Mouse (Mus musculus) MEL (cell line): ENCODE data around the gene Utp11. TPM values are rescaled to one million over a fixed set of nuclear protein-coding genes. Genes with fewer than 3 reads are reported as not detected.

Experiments used
- DNase-seq: peaks from one replicate; pipeline ENCODE4 v3.0.0; 2011; ENCODE audit warnings: low read depth, low spot score
- H3K27ac ChIP-seq: 2 replicates; pipeline ENCODE4 v1.5.1; 2012; ENCODE audit warnings: low read depth, mild to moderate bottlenecking, control low read depth, low read length, moderate library complexity; ENCODE audit not compliant: control insufficient read depth
- H3K27me3 ChIP-seq, 2 experiments: fragments of 150-350 bp in 1 of 2; sonication (generic) in 1 of 2; 2 replicates each; pipeline ENCODE4 v1.6.1; 2012; ENCODE audit warnings: low read length in 2 of 2, mild to moderate bottlenecking in 2 of 2, improper control_type of control experiment in 1 of 2, moderate library complexity in 1 of 2; ENCODE audit not compliant: insufficient read depth in 2 of 2, control insufficient read depth in 1 of 2
- H3K36me3 ChIP-seq, 2 experiments: 2 replicates each; pipeline ENCODE4 v1.6.1; 2012 to 2014; ENCODE audit warnings: low read length in 2 of 2, improper control_type of control experiment in 1 of 2, inconsistent platforms in 1 of 2, mild to moderate bottlenecking in 1 of 2; ENCODE audit not compliant: insufficient read depth in 2 of 2, control insufficient read depth in 1 of 2
- H3K4me1 ChIP-seq, 2 experiments: fragments of 150-350 bp in 1 of 2; sonication (generic) in 1 of 2; 2 replicates each; pipeline ENCODE4 v1.6.1; 2012; ENCODE audit warnings: low read length in 2 of 2, improper control_type of control experiment in 1 of 2, mild to moderate bottlenecking in 1 of 2; ENCODE audit not compliant: insufficient read depth in 2 of 2, control insufficient read depth in 1 of 2
- H3K4me3 ChIP-seq, 2 experiments: fragments of 150-350 bp in 1 of 2; sonication (generic) in 1 of 2; 2 replicates each; pipeline ENCODE4 v1.5.1; 2012; ENCODE audit warnings: low read depth in 2 of 2, low read length in 2 of 2, mild to moderate bottlenecking in 2 of 2, moderate library complexity in 2 of 2, control low read depth in 1 of 2, improper control_type of control experiment in 1 of 2; ENCODE audit not compliant: control insufficient read depth in 1 of 2, insufficient read depth in 1 of 2
- H3K79me2 ChIP-seq: 2 replicates; pipeline ENCODE4 v1.6.1; 2012; ENCODE audit warnings: mild to moderate bottlenecking, low read length, moderate library complexity; ENCODE audit not compliant: control insufficient read depth, poor library complexity, insufficient read depth
- H3K9ac ChIP-seq: 2 replicates; pipeline ENCODE4 v1.6.1; 2012; ENCODE audit warnings: low read depth, mild to moderate bottlenecking, control low read depth, low read length, moderate library complexity; ENCODE audit not compliant: control insufficient read depth, poor library complexity, severe bottlenecking
- H3K9me3 ChIP-seq: fragments of 150-350 bp; sonication (generic); replicated peaks from 2 replicates; pipeline ENCODE4 v1.6.1; 2012; ENCODE audit warnings: mild to moderate bottlenecking, low read length, improper control_type of control experiment, moderate library complexity; ENCODE audit not compliant: insufficient read depth
- CHD1 ChIP-seq: IDR thresholded peaks from 2 replicates; pipeline ENCODE4 v1.6.1; 2012; ENCODE audit warnings: low read depth, mild to moderate bottlenecking, inconsistent platforms, low read length, improper control_type of control experiment
- CHD2 ChIP-seq: IDR thresholded peaks from 2 replicates; pipeline ENCODE4 v1.6.1; 2011; ENCODE audit warnings: low read length, improper control_type of control experiment
- E2F4 ChIP-seq: IDR thresholded peaks from 2 replicates; pipeline ENCODE4 v1.6.1; 2011; ENCODE audit warnings: low read depth, low read length, improper control_type of control experiment, borderline replicate concordance
- ELF1 ChIP-seq: IDR thresholded peaks from 2 replicates; pipeline ENCODE4 v1.6.1; 2014; ENCODE audit warnings: low read depth, mild to moderate bottlenecking, inconsistent platforms, low read length, improper control_type of control experiment, moderate library complexity
- HCFC1 ChIP-seq: IDR thresholded peaks from 2 replicates; pipeline ENCODE4 v1.6.1; 2012; ENCODE audit warnings: low read depth, mild to moderate bottlenecking, inconsistent platforms, low read length, improper control_type of control experiment, moderate library complexity
- KAT2A ChIP-seq: conservative IDR thresholded peaks from 2 replicates; pipeline ENCODE4 v1.6.1; 2012; ENCODE audit warnings: low read depth, low read length, improper control_type of control experiment, inconsistent platforms
- MAFK ChIP-seq: IDR thresholded peaks from 2 replicates; pipeline ENCODE4 v1.6.1; 2011; ENCODE audit warnings: low read depth, mild to moderate bottlenecking, low read length, improper control_type of control experiment, borderline replicate concordance
- MAX ChIP-seq: IDR thresholded peaks from 2 replicates; pipeline ENCODE4 v1.6.1; 2011; ENCODE audit warnings: low read length, improper control_type of control experiment
- MEF2A ChIP-seq: IDR thresholded peaks from 2 replicates; pipeline ENCODE4 v1.6.1; 2014; ENCODE audit warnings: low read depth, mild to moderate bottlenecking, inconsistent platforms, low read length, improper control_type of control experiment; ENCODE audit not compliant: poor library complexity, insufficient replicate concordance, severe bottlenecking; ENCODE audit errors: extremely low read depth
- MXI1 ChIP-seq: IDR thresholded peaks from 2 replicates; pipeline ENCODE4 v1.6.1; 2011; ENCODE audit warnings: mild to moderate bottlenecking, low read depth, low read length, improper control_type of control experiment
- MYC ChIP-seq: IDR thresholded peaks from 2 replicates; pipeline ENCODE4 v1.6.1; 2011; ENCODE audit warnings: low read depth, mild to moderate bottlenecking, low read length, improper control_type of control experiment, moderate library complexity
- NELFE ChIP-seq: IDR thresholded peaks from 2 replicates; pipeline ENCODE4 v1.6.1; 2011; ENCODE audit warnings: low read depth, low read length, improper control_type of control experiment
- POLR2AphosphoS2 ChIP-seq: IDR thresholded peaks from 2 replicates; pipeline ENCODE4 v1.6.1; 2011; ENCODE audit warnings: low read length, improper control_type of control experiment
- POLR2AphosphoS5 ChIP-seq: IDR thresholded peaks from 2 replicates; pipeline ENCODE4 v1.6.1; 2012; ENCODE audit warnings: low read depth, borderline replicate concordance, mild to moderate bottlenecking, inconsistent platforms, low read length, moderate library complexity, mixed read lengths
- RCOR1 ChIP-seq: IDR thresholded peaks from 2 replicates; pipeline ENCODE4 v1.6.1; 2012; ENCODE audit warnings: low read depth, mild to moderate bottlenecking, inconsistent platforms, low read length, improper control_type of control experiment
- SIN3A ChIP-seq: IDR thresholded peaks from 2 replicates; pipeline ENCODE4 v1.6.1; 2012; ENCODE audit warnings: low read length, improper control_type of control experiment, inconsistent platforms
- SMC3 ChIP-seq: IDR thresholded peaks from 2 replicates; pipeline ENCODE4 v1.6.1; 2011; ENCODE audit warnings: low read depth, low read length, improper control_type of control experiment
- TAL1 ChIP-seq: IDR thresholded peaks from 2 replicates; pipeline ENCODE4 v1.6.1; 2012; ENCODE audit warnings: mild to moderate bottlenecking, inconsistent platforms, low read length, moderate library complexity, mixed read lengths
- TCF12 ChIP-seq: IDR thresholded peaks from 2 replicates; pipeline ENCODE4 v1.6.1; 2014; ENCODE audit warnings: low read depth, mild to moderate bottlenecking, inconsistent platforms, low read length, improper control_type of control experiment, moderate library complexity
- UBTF ChIP-seq: IDR thresholded peaks from 2 replicates; pipeline ENCODE4 v1.6.1; 2012; ENCODE audit warnings: low read depth, mild to moderate bottlenecking, inconsistent platforms, low read length, improper control_type of control experiment, moderate library complexity, borderline replicate concordance; ENCODE audit not compliant: insufficient read depth
- USF1 ChIP-seq: IDR thresholded peaks from 2 replicates; pipeline ENCODE4 v1.6.1; 2014; ENCODE audit warnings: low read depth, mild to moderate bottlenecking, inconsistent platforms, low read length, improper control_type of control experiment, moderate library complexity
- USF2 ChIP-seq, 2 experiments: IDR thresholded peaks; 2 replicates each; pipeline ENCODE4 v1.6.1; 2011 to 2012; ENCODE audit warnings: improper control_type of control experiment in 2 of 2, low read length in 2 of 2, borderline replicate concordance in 1 of 2, inconsistent platforms in 1 of 2, low read depth in 1 of 2, mild to moderate bottlenecking in 1 of 2; ENCODE audit not compliant: insufficient read depth in 1 of 2
- ZC3H11A ChIP-seq: IDR thresholded peaks from 2 replicates; pipeline ENCODE4 v1.6.1; 2012; ENCODE audit warnings: low read depth, mild to moderate bottlenecking, inconsistent platforms, low read length, improper control_type of control experiment
- ZKSCAN1 ChIP-seq: IDR thresholded peaks from 2 replicates; pipeline ENCODE4 v1.6.1; 2012; ENCODE audit warnings: low read depth, mild to moderate bottlenecking, inconsistent platforms, low read length, improper control_type of control experiment, moderate library complexity
- polyA plus RNA-seq, 2 experiments: library from polyadenylated mRNA; stranded (reverse) in 1 of 2; unstranded in 1 of 2; fragments of >175 nt in 1 of 2; fragments of >200 nt in 1 of 2; gene quantifications; 2 replicates each; pipeline versions ENCODE4 v1.2.1 to v1.2.4; 2012; ENCODE audit warnings: low replicate concordance in 2 of 2, low read depth in 1 of 2; ENCODE audit not compliant: insufficient read length in 2 of 2, insufficient read depth in 1 of 2, missing spikeins in 1 of 2
- total RNA-seq: library from RNA; depleted of rRNA; stranded (reverse); fragments of 300-350 nt; gene quantifications from 2 replicates; pipeline ENCODE4 v1.2.3, GENCODE M21; 2012

The Utp11 gene
- total and polyA plus RNA-seq, 3 experiments: 68.3 to 86.9 TPM; not detected in 1

DNA sequence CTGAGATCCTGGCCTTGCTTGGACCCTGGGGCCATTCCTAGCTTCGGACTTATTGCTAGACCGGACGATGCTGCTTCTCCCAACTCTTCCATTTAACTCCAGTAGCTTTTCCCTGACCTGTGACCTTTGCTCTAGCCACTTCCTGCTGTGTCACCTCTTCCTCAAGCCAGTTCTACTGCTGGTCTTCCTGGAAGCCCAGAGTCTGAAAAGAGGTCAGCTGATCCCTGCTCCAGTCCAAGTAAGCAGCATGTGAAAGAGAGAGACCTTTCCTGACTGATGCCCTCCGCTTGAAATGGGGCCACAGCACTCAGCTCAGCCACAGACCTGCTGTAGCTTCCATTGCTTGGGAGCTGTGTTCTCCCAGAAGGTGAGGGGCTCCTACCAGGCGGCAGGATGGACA, 44.1 kb upstream of the Utp11 start:
- no peak overlapping the region for H3K27ac ChIP-seq
- TF ChIP-seq MEF2A (no peak), MAFK (no peak), SIN3A (no peak), MAX (no peak), USF1 (no peak), E2F4 (no peak), SMC3 (no peak), POLR2AphosphoS2 (no peak), HCFC1 (no peak), NELFE (no peak), POLR2AphosphoS5 (no peak), KAT2A (no peak)
- peaks cover 0 to 2% of the 10 kb centered on the region in 2 experiments; a peak in 1 of 4 replicates for H3K4me1 ChIP-seq
- DNase-seq: no peak
- H3K9me3 ChIP-seq: no peaks in the 10 kb centered on the region
- H3K9ac ChIP-seq: no peak overlapping the region
- no peaks in the 10 kb centered on the region for H3K27me3 ChIP-seq
- no peak overlapping the region for H3K4me3 ChIP-seq
- no peaks in the 10 kb centered on the region; the same call in 1 of the 2 replicates for H3K79me2 ChIP-seq
- no peaks in the 10 kb centered on the region; a peak in 2 of 4 replicates for H3K36me3 ChIP-seq

DNA sequence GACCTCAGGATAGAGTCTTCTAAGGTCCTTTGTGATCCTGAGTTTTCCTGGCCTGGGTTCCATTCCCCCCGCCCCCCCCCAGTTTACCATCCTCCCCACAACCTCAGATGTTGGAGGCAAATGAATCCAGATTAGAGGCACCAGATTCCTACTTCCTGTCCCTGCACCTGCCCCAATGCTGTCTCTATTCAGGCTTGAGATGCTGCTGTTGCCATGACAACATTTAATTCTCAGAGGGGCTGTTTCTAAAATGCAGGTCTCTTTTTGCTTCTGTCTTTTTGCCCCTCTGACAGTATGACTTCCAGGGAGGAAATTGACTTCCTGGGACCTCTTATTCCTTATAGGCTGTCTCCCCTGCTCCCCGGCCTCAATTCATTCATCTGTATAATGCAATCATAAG, 43.6 kb upstream of the Utp11 start:
- Histone ChIP-seq H3K9me3 (no peaks in the 10 kb centered on the region), H3K27me3 (no peaks in the 10 kb centered on the region), H3K27ac (no peak overlapping the region), H3K9ac (no peak overlapping the region), H3K79me2 (no peaks in the 10 kb centered on the region)
- no peak for DNase-seq
- TF ChIP-seq CHD2 (no peak), E2F4 (no peak), POLR2AphosphoS5 (no peak), MYC (no peak), MAFK (no peak), TAL1 (no peak), USF2 (IDR thresholded peaks at IDR 0.05; ENCODE audit: borderline replicate concordance in 1 of 2, insufficient read depth in 1 of 2, low read depth in 1 of 2, low read length in 2 of 2) (no peak), ZC3H11A (no peak), ELF1 (no peak), MXI1 (no peak), TCF12 (no peak), RCOR1 (no peak), MAX (no peak), NELFE (no peak), CHD1 (no peak), KAT2A (no peak), ZKSCAN1 (no peak), UBTF (no peak), SIN3A (no peak)
- TF ChIP-seq, all 39 proteins: peak for 0
- Histone ChIP-seq H3K36me3 (no peaks in the 10 kb centered on the region; a peak in 2 of 4 replicates), H3K4me3 (no peak overlapping the region), H3K4me1 (peaks cover 0 to 2% of the 10 kb centered on the region in 2 experiments; a peak in 1 of 4 replicates)
